Mouse (Mus musculus) CH12.LX (cell line): ENCODE measurements around the gene Cenpe. TPM values are rescaled to one million over a fixed set of nuclear protein-coding genes. Genes with fewer than 3 reads are reported as not detected.

Experiments used
- DNase-seq: peaks from one replicate; pipeline ENCODE4 v3.0.0-alpha.2; 2013; ENCODE audit errors: extremely low read depth
- H3K27ac ChIP-seq: 2 replicates; pipeline ENCODE4 v1.5.1; 2012; ENCODE audit warnings: low read depth, mild to moderate bottlenecking, control low read depth, moderate library complexity; ENCODE audit not compliant: insufficient read depth
- H3K27me3 ChIP-seq: replicated peaks from 2 replicates; pipeline ENCODE3; 2012; ENCODE audit warnings: inconsistent platforms
- H3K36me3 ChIP-seq, 2 experiments: replicated peaks in 1 of 2; 2 replicates each; pipeline versions ENCODE3 to v1.6.1; 2012; ENCODE audit warnings: inconsistent platforms in 1 of 2, low read length in 1 of 2, mild to moderate bottlenecking in 1 of 2, mixed read lengths in 1 of 2, moderate library complexity in 1 of 2; ENCODE audit not compliant: control insufficient read depth in 1 of 2, insufficient read depth in 1 of 2
- H3K4me1 ChIP-seq, 2 experiments: 2 replicates each; pipeline ENCODE4 v1.6.1; 2012; ENCODE audit warnings: inconsistent platforms in 1 of 2, moderate library complexity in 1 of 2; ENCODE audit not compliant: insufficient read depth in 2 of 2, control insufficient read depth in 1 of 2
- H3K4me2 ChIP-seq: 2 replicates; pipeline ENCODE4 v1.6.1; 2012; ENCODE audit warnings: low read depth, mild to moderate bottlenecking, control low read depth; ENCODE audit not compliant: poor library complexity, insufficient read depth, severe bottlenecking
- H3K4me3 ChIP-seq, 3 experiments: fragments of 150-350 bp in 1 of 3; sonication (generic) in 1 of 3; replicated peaks in 1 of 3; 2 replicates each; pipeline versions ENCODE3 to v1.5.1; 2011 to 2012; ENCODE audit warnings: low read depth in 2 of 3, low read length in 2 of 3, mild to moderate bottlenecking in 2 of 3, moderate library complexity in 2 of 3, control low read depth in 1 of 3, improper control_type of control experiment in 1 of 3, inconsistent platforms in 1 of 3, mixed read lengths in 1 of 3; ENCODE audit not compliant: poor library complexity in 1 of 3
- H3K79me2 ChIP-seq: replicated peaks from 2 replicates; pipeline ENCODE4 v1.6.1; 2012; ENCODE audit warnings: mild to moderate bottlenecking, moderate library complexity; ENCODE audit not compliant: control insufficient read depth, poor library complexity, insufficient read depth, severe bottlenecking; ENCODE audit errors: extremely low read depth
- H3K9ac ChIP-seq: 2 replicates; pipeline ENCODE4 v1.6.1; 2012; ENCODE audit warnings: low read depth, mild to moderate bottlenecking, control low read depth, moderate library complexity; ENCODE audit not compliant: insufficient read depth
- H3K9me3 ChIP-seq: replicated peaks from 2 replicates; pipeline ENCODE3; 2012; ENCODE audit warnings: low read length, inconsistent platforms, mixed read lengths
- CHD2 ChIP-seq: IDR thresholded peaks from 2 replicates; pipeline ENCODE4 v1.6.1; 2011; ENCODE audit warnings: low read length, improper control_type of control experiment
- HCFC1 ChIP-seq: IDR thresholded peaks from 2 replicates; pipeline ENCODE4 v1.6.1; 2012; ENCODE audit warnings: low read depth, mild to moderate bottlenecking, inconsistent platforms, low read length, improper control_type of control experiment
- JUN ChIP-seq: IDR thresholded peaks from 2 replicates; pipeline ENCODE4 v1.6.1; 2011; ENCODE audit warnings: low read depth, mild to moderate bottlenecking, low read length, improper control_type of control experiment, moderate library complexity; ENCODE audit not compliant: insufficient read depth
- KAT2A ChIP-seq: IDR thresholded peaks from 2 replicates; pipeline ENCODE4 v1.6.1; 2012; ENCODE audit warnings: low read length, improper control_type of control experiment, inconsistent platforms; ENCODE audit not compliant: insufficient replicate concordance
- MAX ChIP-seq: IDR thresholded peaks from 2 replicates; pipeline ENCODE4 v1.6.1; 2011; ENCODE audit warnings: low read length, improper control_type of control experiment
- MEF2A ChIP-seq: IDR thresholded peaks from 2 replicates; pipeline ENCODE4 v1.6.1; 2014; ENCODE audit warnings: low read depth, mild to moderate bottlenecking, inconsistent platforms, low read length, improper control_type of control experiment, borderline replicate concordance
- MYC ChIP-seq: IDR thresholded peaks from 2 replicates; pipeline ENCODE4 v1.6.1; 2011; ENCODE audit warnings: low read depth, mild to moderate bottlenecking, improper control_type of control experiment, low read length
- PAX5 ChIP-seq: IDR thresholded peaks from 2 replicates; pipeline ENCODE4 v1.6.1; 2012; ENCODE audit warnings: low read length, inconsistent platforms, mixed read lengths
- POLR2AphosphoS2 ChIP-seq: IDR thresholded peaks from 2 replicates; pipeline ENCODE4 v1.6.1; 2011; ENCODE audit warnings: low read depth, low read length, improper control_type of control experiment
- RCOR1 ChIP-seq: conservative IDR thresholded peaks from 2 replicates; pipeline ENCODE4 v1.6.1; 2012; ENCODE audit warnings: low read depth, mild to moderate bottlenecking, inconsistent platforms, low read length, improper control_type of control experiment
- TBP ChIP-seq: conservative IDR thresholded peaks from 2 replicates; pipeline ENCODE4 v1.6.1; 2011; ENCODE audit warnings: low read depth, low read length, improper control_type of control experiment
- TCF12 ChIP-seq: IDR thresholded peaks from 2 replicates; pipeline ENCODE4 v1.6.1; 2014; ENCODE audit warnings: low read depth, mild to moderate bottlenecking, inconsistent platforms, low read length, improper control_type of control experiment
- ZC3H11A ChIP-seq: IDR thresholded peaks from 2 replicates; pipeline ENCODE4 v1.6.1; 2012; ENCODE audit warnings: low read depth, mild to moderate bottlenecking, inconsistent platforms, low read length, improper control_type of control experiment
- ZMIZ1 ChIP-seq: IDR thresholded peaks from 2 replicates; pipeline ENCODE4 v1.6.1; 2012; ENCODE audit warnings: low read depth, mild to moderate bottlenecking, inconsistent platforms, low read length, improper control_type of control experiment
- ZNF384 ChIP-seq: IDR thresholded peaks from 2 replicates; pipeline ENCODE4 v1.6.1; 2012; ENCODE audit warnings: low read depth, low read length, improper control_type of control experiment, inconsistent platforms
- dilution Hi-C: fragments of 300-500 bp; cut with MboI; formaldehyde crosslinking; loops from 2 replicates; pipeline ENCODE4 v1.14.3; 2020; ENCODE audit warnings: low sequenced_read_pairs; ENCODE audit not compliant: extremely low pct_unique_long_range_greater_than_20kb, extremely low pct_ligation_motif_present
- in situ Hi-C: fragments of 300-500 bp; cut with MboI; formaldehyde crosslinking; loops from 3 replicates; pipeline ENCODE4 v1.14.3; 2019; ENCODE audit warnings: low sequenced_read_pairs, low pct_ligation_motif_present, low pct_unique_long_range_greater_than_20kb, mixed read lengths
- polyA plus RNA-seq: library from polyadenylated mRNA; unstranded; fragments of >175 nt; gene quantifications from 2 replicates; pipeline ENCODE4 v1.2.1, GENCODE M21; 2012; ENCODE audit warnings: low read depth; ENCODE audit not compliant: insufficient read length
- total RNA-seq, 2 experiments: library from RNA; depleted of rRNA; stranded (reverse); fragments of 300-350 nt in 1 of 2; fragments of >200 nt in 1 of 2; gene quantifications; 2 replicates each; pipeline ENCODE4 v1.2.3; 2012 to 2014

The Cenpe gene
- total and polyA plus RNA-seq, 3 experiments, result 47.0 to 81.1 (median 73.8) TPM

GRCm38 (mm10) chr3:135293703-135294102 lies 81.4 kb downstream of the Cenpe start:
- H3K4me2 ChIP-seq, result no peak overlapping the region
- in situ Hi-C loops (loop anchor here (5.0 kb wide), 3 partner anchors 34 to 214 kb away; no protein-coding TSS in a partner anchor), dilution Hi-C loops (no loop called here)
- H3K4me3 ChIP-seq, result no peak overlapping the region
- peaks cover 0 to 4% of the 10 kb centered on the region in 2 experiments; a peak in 1 of 4 replicates for H3K4me1 ChIP-seq
- no peaks in the 10 kb centered on the region for H3K27me3 ChIP-seq
- H3K36me3 ChIP-seq, result no peaks in the 10 kb centered on the region
- H3K9ac ChIP-seq, result no peak overlapping the region
- no peaks in the 10 kb centered on the region for H3K79me2 ChIP-seq
- no peaks in the 10 kb centered on the region for H3K9me3 ChIP-seq
- no peak overlapping the region for H3K27ac ChIP-seq
- TF ChIP-seq MEF2A, result no peak
- TF ChIP-seq ZMIZ1, result no peak
- TF ChIP-seq TBP, result no peak
- no peak for TF ChIP-seq MYC
- TF ChIP-seq PAX5, result no peak
- no peak for TF ChIP-seq HCFC1
- no peak for TF ChIP-seq JUN
- no peak for DNase-seq

GRCm38 (mm10) chr3:135295559-135295958 lies 83.2 kb downstream of the Cenpe start:
- Histone ChIP-seq H3K36me3 (no peaks in the 10 kb centered on the region), H3K4me3 (no peak overlapping the region), H3K4me1 (peaks cover 0 to 9% of the 10 kb centered on the region in 2 experiments; a peak in 1 of 4 replicates), H3K4me2 (no peak overlapping the region), H3K79me2 (no peaks in the 10 kb centered on the region), H3K27ac (no peak overlapping the region), H3K27me3 (no peaks in the 10 kb centered on the region), H3K9me3 (no peaks in the 10 kb centered on the region), H3K9ac (no peak overlapping the region)
- in situ Hi-C loops (loop anchor here (5.0 kb wide), 1 partner anchor 432 kb away; no protein-coding TSS in a partner anchor), dilution Hi-C loops (no loop called here)
- no peak for DNase-seq
- TF ChIP-seq KAT2A, result no peak
- TF ChIP-seq ZMIZ1, result no peak
- TF ChIP-seq MYC, result no peak
- no peak for TF ChIP-seq RCOR1
- TF ChIP-seq TCF12, result no peak

GRCm38 (mm10) chr3:135298560-135298959 lies 86.2 kb downstream of the Cenpe start:
- Histone ChIP-seq H3K4me1 (peaks cover 0 to 12% of the 10 kb centered on the region in 2 experiments; a peak in 1 of 4 replicates), H3K9ac (no peak overlapping the region), H3K27me3 (no peaks in the 10 kb centered on the region), H3K4me2 (no peak overlapping the region)
- in situ Hi-C loops, result loop anchor here (5.0 kb wide), 1 partner anchor 429 kb away; no protein-coding TSS in a partner anchor
- no peak for DNase-seq
- TF ChIP-seq JUN (no peak), POLR2AphosphoS2 (no peak), ZNF384 (0 out of 2 replicates have a peak, but pooled peaks have one; percentile 19), ZC3H11A (no peak), CHD2 (no peak), MAX (no peak), PAX5 (no peak)
- TF ChIP-seq, all 38 proteins: peak for 1
- no peak overlapping the region for H3K4me3 ChIP-seq
- H3K9me3 ChIP-seq, result no peaks in the 10 kb centered on the region
- no peaks in the 10 kb centered on the region for H3K79me2 ChIP-seq
- H3K27ac ChIP-seq, result no peak overlapping the region
- no peaks in the 10 kb centered on the region for H3K36me3 ChIP-seq
- dilution Hi-C loops, result no loop called here
